Mouse (Mus musculus) lung, adult 2 months (tissue): ENCODE measurements around the gene Pip4p1.
"Not testable (repeated sequence)": the region's sequence is repeated elsewhere in the genome, so short reads cannot be mapped to it uniquely, and the experiment has no call there.

Experiments
- CTCF ChIP-seq: fragments of 200-500 bp; IDR thresholded peaks from 2 replicates; pipeline ENCODE4 v1.5.1; 2011; ENCODE audit warnings: mild to moderate bottlenecking, low read length, control low read depth; ENCODE audit not compliant: insufficient read depth
- POLR2A ChIP-seq: fragments of 200-500 bp; IDR thresholded peaks from 2 replicates; pipeline ENCODE4 v1.6.1; 2011; ENCODE audit warnings: low read depth, mild to moderate bottlenecking, control low read depth, low read length, borderline replicate concordance; ENCODE audit errors: extremely low read depth

DNA sequence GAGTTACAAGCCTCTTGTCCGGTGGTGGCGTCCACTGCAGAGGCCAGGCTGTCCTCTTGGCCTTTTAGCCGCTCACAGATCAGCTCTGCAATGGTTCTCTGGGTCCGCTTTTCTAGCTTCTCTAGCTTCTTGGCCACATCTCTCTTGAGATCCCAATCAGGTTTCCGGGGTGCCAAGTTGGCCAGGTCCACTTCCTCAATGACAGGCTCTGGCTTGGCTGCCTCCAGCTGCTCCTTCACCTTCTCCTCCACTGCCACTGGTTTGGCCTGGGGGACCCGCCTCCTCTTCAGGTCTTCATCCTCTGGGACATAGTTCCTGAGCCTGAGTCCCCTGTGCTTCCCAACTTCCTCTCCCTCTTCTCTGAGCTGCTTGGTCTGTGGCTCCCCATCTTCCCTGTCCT lies 47.8 kb upstream of the Pip4p1 start:
- not testable (repeated sequence) for TF ChIP-seq POLR2A, CTCF
